Mouse (Mus musculus) kidney, embryonic 15.5 days (tissue): ENCODE measurements around the gene Ube2a. TPM values are rescaled to one million over a fixed set of nuclear protein-coding genes. Genes with fewer than 3 reads are reported as not detected.
"Not testable (repeated sequence)": the region's sequence is repeated elsewhere in the genome, so short reads cannot be mapped to it uniquely, and the experiment has no call there.

Experiments used
- ATAC-seq: fragments of 200-750 bp; cut with Nextera tagmentation; replicated peaks from 2 replicates; pipeline ENCODE4 v1.8.0; 2017; ENCODE audit warnings: moderate TSS enrichment; ENCODE audit not compliant: low FRiP score
- H3K27ac ChIP-seq: fragments of 300-500 bp; sonication (generic); 2 replicates; pipeline ENCODE4 v1.5.1; 2015; ENCODE audit warnings: mild to moderate bottlenecking, inconsistent platforms
- H3K27me3 ChIP-seq: fragments of 300-500 bp; sonication (generic); 2 replicates; pipeline ENCODE4 v1.6.1; 2015; ENCODE audit warnings: inconsistent platforms
- H3K36me3 ChIP-seq: fragments of 300-500 bp; sonication (generic); 2 replicates; pipeline ENCODE4 v1.6.1; 2015; ENCODE audit warnings: inconsistent platforms
- H3K4me1 ChIP-seq: fragments of 300-500 bp; sonication (generic); 2 replicates; pipeline ENCODE4 v1.6.1; 2015; ENCODE audit warnings: inconsistent platforms
- H3K4me2 ChIP-seq: fragments of 300-500 bp; sonication (generic); 2 replicates; pipeline ENCODE4 v1.6.1; 2015; ENCODE audit warnings: moderate library complexity, mild to moderate bottlenecking, inconsistent platforms
- H3K4me3 ChIP-seq: fragments of 300-500 bp; sonication (generic); replicated peaks from 2 replicates; pipeline ENCODE4 v1.5.1; 2015; ENCODE audit warnings: mild to moderate bottlenecking, inconsistent platforms
- H3K9ac ChIP-seq: fragments of 300-500 bp; sonication (generic); 2 replicates; pipeline ENCODE4 v1.6.1; 2015; ENCODE audit warnings: mild to moderate bottlenecking, inconsistent platforms
- H3K9me3 ChIP-seq: fragments of 300-500 bp; sonication (generic); replicated peaks from 2 replicates; pipeline ENCODE4 v1.6.1; 2016; ENCODE audit warnings: inconsistent platforms
- WGBS: fragments of 180-500 bp; shearing (Covaris S2); methylation state at CpG from one replicate; pipeline ENCODE4 v1.1.7; 2015; ENCODE audit warnings: mixed read lengths; 5-methylcytosine and 5-hydroxymethylcytosine counted together
- polyA plus RNA-seq: library from polyadenylated mRNA; unstranded; fragments of >200 nt; fragmentation: Nextera tagmentation; extraction: Ambion mirVana; gene quantifications from 2 replicates; pipeline ENCODE4 v1.2.1, GENCODE M21; 2015

Ube2a gene
- polyA plus RNA-seq, 1 experiment from 2014 or later, result 103 TPM

DNA sequence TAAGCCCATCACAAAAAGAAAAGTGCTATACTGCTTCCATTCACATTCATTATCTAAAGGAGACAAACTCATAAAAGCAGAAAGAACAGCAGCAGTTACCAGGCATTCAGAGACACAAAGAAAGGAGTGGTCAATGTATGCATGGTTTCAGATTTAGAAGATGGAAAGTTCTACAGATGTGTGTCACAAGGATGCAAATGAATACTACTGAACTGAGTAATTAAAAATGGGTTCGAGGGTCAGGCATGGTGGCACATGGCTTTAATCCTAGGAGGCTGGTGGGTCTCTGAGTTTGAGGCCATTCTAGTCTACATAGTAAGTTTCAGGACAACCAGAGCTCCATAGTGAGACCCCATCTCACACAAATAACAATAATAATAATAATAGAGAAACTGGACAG lies 26.5 kb upstream of the Ube2a start:
- Histone ChIP-seq H3K4me3 (no peak overlapping the region), H3K9me3 (no peaks in the 10 kb centered on the region), H3K27me3 (no peaks in the 10 kb centered on the region), H3K36me3 (no peaks in the 10 kb centered on the region), H3K4me2 (no peak overlapping the region), H3K9ac (no peak overlapping the region), H3K4me1 (no peaks in the 10 kb centered on the region), H3K27ac (no peak overlapping the region)
- 62% methylated on average over 1 of the region's 1 CpGs for WGBS
- ATAC-seq, result no peak

DNA sequence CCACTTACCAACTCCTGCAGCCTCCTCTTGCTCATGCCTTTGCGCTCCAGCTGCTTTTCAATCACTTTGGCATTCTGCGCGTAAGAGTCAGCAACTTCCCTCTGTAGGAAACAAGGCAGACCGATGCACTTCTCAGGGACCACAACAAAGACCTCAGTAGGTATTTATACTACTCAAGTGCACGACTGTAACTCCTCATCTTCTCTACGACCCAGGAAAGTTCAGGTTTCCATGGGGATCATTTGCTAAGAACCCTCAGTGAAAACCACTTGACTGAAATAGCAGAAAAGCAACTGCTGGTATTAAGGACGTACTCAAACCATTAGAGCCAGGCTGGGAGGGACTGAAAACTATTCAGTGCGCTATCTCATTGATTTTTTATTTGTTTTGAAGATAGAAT lies 21.1 kb upstream of the Ube2a start:
- H3K36me3 ChIP-seq, result peaks cover 7% of the 10 kb centered on the region; the same call in 1 of the 2 replicates
- H3K4me1 ChIP-seq, result no peaks in the 10 kb centered on the region
- ATAC-seq, result no peak
- no peaks in the 10 kb centered on the region for H3K9me3 ChIP-seq
- H3K9ac ChIP-seq, result no peak overlapping the region
- 87% methylated on average over 8 of the region's 8 CpGs for WGBS
- H3K27ac ChIP-seq, result no peak overlapping the region
- no peak overlapping the region for H3K4me3 ChIP-seq
- H3K4me2 ChIP-seq, result no peak overlapping the region
- H3K27me3 ChIP-seq, result no peaks in the 10 kb centered on the region

DNA sequence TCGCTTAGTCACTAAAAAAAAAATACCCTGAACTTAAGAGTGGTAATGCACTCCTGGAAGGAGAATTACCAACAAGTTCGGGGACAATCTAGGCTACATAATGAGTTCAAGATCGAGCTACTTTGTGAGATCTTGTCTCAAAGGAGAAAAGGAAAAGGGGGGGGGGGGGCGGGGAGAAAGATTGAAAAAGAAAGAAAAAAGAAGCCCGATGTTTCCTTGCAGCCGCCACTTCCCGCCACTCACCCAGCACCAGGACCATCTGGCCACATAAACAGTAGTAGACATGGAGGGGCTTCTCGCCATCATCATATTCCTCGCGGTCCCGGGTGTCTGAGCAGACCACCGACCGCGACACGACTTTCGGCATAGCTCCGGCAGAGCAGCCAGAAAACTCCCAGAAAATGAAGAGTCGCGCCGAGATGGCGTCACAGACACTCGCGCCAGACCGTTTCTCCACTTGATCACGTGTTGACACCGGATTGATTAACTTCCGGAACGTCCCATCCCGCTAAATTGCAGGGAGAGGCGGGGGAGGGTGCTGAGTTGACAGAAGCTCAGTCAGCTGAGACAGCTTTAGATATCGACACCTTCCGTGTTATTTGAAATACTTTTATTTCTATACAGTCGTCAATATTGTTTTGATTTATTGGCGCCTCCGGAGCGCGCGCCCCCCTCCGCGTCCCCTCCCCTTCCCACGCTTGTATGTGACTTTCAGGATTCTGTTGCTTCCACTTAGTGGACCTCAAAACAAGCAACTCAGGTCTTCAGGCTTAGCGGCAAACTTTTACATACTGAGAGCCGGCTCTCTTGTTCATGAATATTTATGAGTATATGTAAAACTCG lies 9.7 kb upstream of the Ube2a start:
- Histone ChIP-seq H3K27ac (peak overlapping the region; percentile 62), H3K9me3 (no peaks in the 10 kb centered on the region), H3K27me3 (no peaks in the 10 kb centered on the region), H3K4me3 (peak overlapping the region; percentile 49), H3K4me1 (peaks cover 10% of the 10 kb centered on the region; the same call in 1 of the 2 replicates), H3K36me3 (no peaks in the 10 kb centered on the region), H3K4me2 (peak overlapping the region; percentile 53), H3K9ac (peak overlapping the region; percentile 33; the same call in 1 of the 2 replicates)
- ATAC-seq, result peak; percentile 86
- 19% methylated on average over 43 of the region's 44 CpGs for WGBS

DNA sequence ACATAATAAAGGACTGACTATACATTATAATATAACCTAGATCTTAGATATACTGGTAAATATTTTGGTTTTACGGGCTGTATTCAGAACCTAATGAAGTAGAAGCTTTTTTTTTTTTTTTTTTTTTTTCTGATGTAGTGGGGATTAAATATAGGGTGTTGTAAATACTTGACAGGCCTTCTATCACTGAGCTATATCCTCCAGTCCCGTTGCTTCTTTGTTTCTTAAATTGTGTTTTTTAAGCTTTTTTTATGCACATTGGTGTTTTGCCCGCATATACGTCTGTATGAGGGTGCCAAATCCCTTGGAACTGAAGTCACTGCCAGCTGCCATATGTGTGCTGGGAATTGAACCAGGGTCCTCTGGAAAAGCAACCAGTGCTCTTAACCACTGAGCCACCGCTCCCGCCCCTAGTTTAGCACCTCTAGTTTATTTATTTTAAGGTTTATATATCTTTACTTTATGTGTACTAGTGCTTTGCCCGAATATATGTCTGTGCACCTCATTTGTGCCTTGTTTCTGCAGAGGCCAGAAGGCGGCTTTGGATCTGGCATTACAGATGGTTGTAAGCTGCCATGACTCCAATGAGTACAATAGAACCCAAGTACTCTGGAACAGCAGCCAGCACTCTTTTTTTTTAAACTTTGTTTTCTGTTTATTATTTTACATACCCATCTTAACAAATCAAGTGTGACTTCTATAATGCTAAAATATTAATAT lies 8.9 kb upstream of the Ube2a start:
- 54% methylated on average over 8 of the region's 8 CpGs for WGBS

DNA sequence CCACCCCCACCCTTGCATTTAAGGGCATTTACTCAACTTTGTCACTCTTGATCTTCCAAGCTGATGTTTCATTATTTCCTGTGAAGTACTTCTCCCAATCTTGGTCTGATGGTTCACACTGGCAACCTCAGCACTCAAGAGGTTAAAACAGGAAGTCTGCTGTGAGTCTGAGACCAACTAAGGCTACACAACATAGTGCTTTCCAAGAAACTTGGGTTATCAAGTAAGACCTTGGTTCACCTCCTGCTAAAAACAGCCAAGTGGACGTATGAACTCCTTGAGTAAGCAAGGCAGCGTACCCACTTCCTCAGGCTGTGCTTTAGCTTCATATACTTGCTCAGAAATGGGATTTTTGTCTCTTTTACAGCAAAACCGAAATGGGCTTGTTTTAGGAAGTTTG lies 3.3 kb upstream of the Ube2a start:
- Histone ChIP-seq H3K4me3 (no peak overlapping the region), H3K4me2 (no peak overlapping the region), H3K9ac (no peak overlapping the region), H3K36me3 (no peaks in the 10 kb centered on the region), H3K4me1 (peaks cover 3% of the 10 kb centered on the region; the same call in 1 of the 2 replicates), H3K27me3 (no peaks in the 10 kb centered on the region), H3K27ac (no peak overlapping the region), H3K9me3 (no peaks in the 10 kb centered on the region)
- WGBS, result 73% methylated on average over 3 of the region's 3 CpGs
- ATAC-seq, result no peak

More for the DNA sequence above, 8.9 kb upstream of the Ube2a start:
- Histone ChIP-seq H3K4me1 (peaks cover 10% of the 10 kb centered on the region; the same call in 1 of the 2 replicates), H3K9ac (no peak overlapping the region), H3K27ac (peak overlapping the region; percentile 62; the same call in 1 of the 2 replicates), H3K4me3 (peak overlapping the region; percentile 49), H3K36me3 (no peaks in the 10 kb centered on the region), H3K9me3 (no peaks in the 10 kb centered on the region), H3K27me3 (no peaks in the 10 kb centered on the region), H3K4me2 (peak overlapping the region; percentile 44)
- no peak for ATAC-seq

DNA sequence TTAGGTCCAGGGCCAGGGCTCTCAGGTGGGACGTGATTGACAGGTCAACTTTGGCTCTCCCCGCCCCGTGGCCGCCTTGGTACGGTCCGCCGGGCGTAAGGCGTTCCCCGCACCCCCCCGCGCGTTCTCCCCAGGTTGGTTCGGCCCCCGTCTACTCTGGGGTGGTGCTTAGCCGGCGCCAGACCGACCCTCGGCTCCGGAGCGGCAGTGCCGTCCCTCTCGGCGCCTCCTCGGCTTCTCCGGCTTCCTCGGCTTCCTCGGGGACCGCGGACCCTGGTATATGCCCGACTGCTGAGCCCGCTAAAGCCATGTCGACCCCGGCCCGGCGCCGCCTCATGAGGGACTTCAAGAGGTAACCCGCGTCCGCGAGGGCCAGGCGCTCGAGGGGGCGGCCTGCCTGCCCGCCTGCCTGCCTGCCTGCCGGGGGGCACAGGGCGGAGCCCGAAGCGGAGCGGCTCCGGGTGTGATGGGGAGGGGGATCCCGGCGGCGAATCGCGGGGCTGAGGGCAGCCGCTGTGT lies 537 bp downstream of the Ube2a start:
- Histone ChIP-seq H3K4me3 (peak overlapping the region; percentile 70), H3K4me1 (peaks cover 6% of the 10 kb centered on the region; the same call in 1 of the 2 replicates), H3K9me3 (no peaks in the 10 kb centered on the region), H3K9ac (peak overlapping the region; percentile 73), H3K27me3 (no peaks in the 10 kb centered on the region), H3K4me2 (peak overlapping the region; percentile 63), H3K36me3 (peaks cover 9% of the 10 kb centered on the region; the same call in 1 of the 2 replicates), H3K27ac (peak overlapping the region; percentile 83)
- ATAC-seq, result peak; percentile 97
- 14% methylated on average over 52 of the region's 57 CpGs for WGBS

GRCm38 (mm10) chrX:36874704-36875128 lies 1.0 kb downstream of the Ube2a start:
- H3K4me1 ChIP-seq, result peaks cover 6% of the 10 kb centered on the region; the same call in 1 of the 2 replicates
- ATAC-seq, result peak; percentile 65
- no peaks in the 10 kb centered on the region for H3K27me3 ChIP-seq
- peak overlapping the region; percentile 63 for H3K4me2 ChIP-seq
- 19% methylated on average over 30 of the region's 36 CpGs for whole genome bisulfite sequencing
- peak overlapping the region; percentile 70 for H3K4me3 ChIP-seq
- peak overlapping the region; percentile 83 for H3K27ac ChIP-seq
- H3K9me3 ChIP-seq, result no peaks in the 10 kb centered on the region
- H3K36me3 ChIP-seq, result peaks cover 9% of the 10 kb centered on the region; the same call in 1 of the 2 replicates
- H3K9ac ChIP-seq, result peak overlapping the region; percentile 73

DNA sequence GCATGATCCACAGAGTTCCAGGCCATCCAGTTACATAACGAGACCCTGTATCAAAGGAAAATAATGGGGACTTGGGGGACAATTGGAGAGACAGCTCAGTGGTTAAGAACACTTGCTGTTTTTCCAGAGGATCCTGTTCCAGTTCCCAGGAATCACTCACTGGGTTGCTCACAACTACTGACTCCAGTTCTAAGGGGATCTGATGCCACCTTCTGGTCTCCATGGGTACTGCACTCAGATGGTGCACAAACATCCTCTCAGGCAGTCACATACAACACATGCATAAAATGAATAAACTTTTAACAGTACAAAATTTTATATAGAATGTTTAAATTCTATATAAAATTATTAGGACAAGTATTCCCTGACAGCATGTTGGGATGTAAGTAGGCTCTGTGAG lies 11.0 kb downstream of the Ube2a start:
- Histone ChIP-seq H3K9ac (no peak overlapping the region), H3K27ac (no peak overlapping the region), H3K36me3 (peaks cover 24% of the 10 kb centered on the region), H3K4me2 (no peak overlapping the region), H3K4me1 (no peaks in the 10 kb centered on the region), H3K4me3 (no peak overlapping the region), H3K9me3 (no peaks in the 10 kb centered on the region), H3K27me3 (no peaks in the 10 kb centered on the region)
- WGBS, result 86% methylated on average over 1 of the region's 1 CpGs
- ATAC-seq, result no peak

DNA sequence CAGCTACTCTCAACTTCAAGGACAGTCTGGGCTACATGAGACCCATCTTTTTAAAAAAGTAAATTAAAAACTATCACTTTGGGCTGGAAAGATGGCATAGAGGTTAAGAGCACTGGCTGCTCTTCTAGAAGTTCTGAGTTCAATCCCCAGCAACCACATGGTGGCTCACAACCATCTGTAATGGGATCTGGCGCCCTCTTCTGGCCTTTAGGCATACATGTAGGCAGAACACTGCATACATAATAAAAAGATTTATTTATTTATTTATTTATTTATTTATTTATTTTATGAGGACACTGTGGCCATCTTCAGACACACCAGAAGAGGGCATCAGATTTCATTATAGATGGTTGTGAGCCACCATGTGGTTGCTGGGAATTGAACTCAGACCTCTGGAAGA lies 25.2 kb downstream of the Ube2a start:
- not testable (repeated sequence) for H3K9ac ChIP-seq, H3K4me2 ChIP-seq, H3K27me3 ChIP-seq, H3K4me1 ChIP-seq, H3K4me3 ChIP-seq, H3K9me3 ChIP-seq, ATAC-seq, H3K36me3 ChIP-seq, H3K27ac ChIP-seq
- 23% methylated on average over 1 of the region's 1 CpGs for WGBS

- peak overlapping the region; percentile 58 for H3K4me3 ChIP-seq
- H3K27me3 ChIP-seq, result no peaks in the 10 kb centered on the region
- WGBS, result 51% methylated on average over 3 of the region's 3 CpGs
- H3K27ac ChIP-seq, result no peak overlapping the region
- H3K4me2 ChIP-seq, result peak overlapping the region; percentile 71
- H3K4me1 ChIP-seq, result peaks cover 7% of the 10 kb centered on the region; the same call in 1 of the 2 replicates
- ATAC-seq, result no peak
- H3K9me3 ChIP-seq, result no peaks in the 10 kb centered on the region
- 0 out of 2 replicates have a peak overlapping the region, but pooled peaks have one; percentile 55 for H3K9ac ChIP-seq
- no peaks in the 10 kb centered on the region for H3K36me3 ChIP-seq
Observed at GRCm38 (mm10) chrX:36901655-36902054, 28.0 kb downstream of the Ube2a start.

GRCm38 (mm10) chrX:36902321-36903114 lies 28.8 kb downstream of the Ube2a start, which contains the start of gene Nkrf:
TSS of gene Nkrf (minus strand) at chrX:36902899.
- no peaks in the 10 kb centered on the region for H3K9me3 ChIP-seq

More at GRCm38 (mm10) chrX:36902321-36903114, 28.8 kb downstream of the Ube2a start, which contains the start of gene Nkrf:
- peak; percentile 81 for ATAC-seq
- WGBS, result 23% methylated on average over 35 of the region's 47 CpGs
- Histone ChIP-seq H3K36me3 (no peaks in the 10 kb centered on the region), H3K9ac (peak within 1 kb of the TSS; percentile 55), H3K4me2 (peak within 1 kb of the TSS; percentile 71), H3K27ac (peak within 1 kb of the TSS; percentile 66), H3K4me3 (peak within 1 kb of the TSS; percentile 58), H3K4me1 (peaks cover 7% of the 10 kb centered on the region; the same call in 1 of the 2 replicates), H3K27me3 (no peaks in the 10 kb centered on the region)
